Mouse (Mus musculus): ENCODE data around the gene Krit1.
A peak's percentile ranks its signal among the peaks of the same experiment; 100 is the strongest.
"Not testable (repeated sequence)": the region's sequence is repeated elsewhere in the genome, so short reads cannot be mapped to it uniquely, and the experiment has no call there.

Gene Krit1

GRCm38 (mm10) chr5:3803292-3804165, 545 bp downstream of the Krit1 start:
- peak; percentile 8 for DNase-seq (ENCODE audit: low read depth, low spot score)
- H3K36me3 ChIP-seq (ENCODE audit: control insufficient read depth, insufficient read depth, low read length, poor library complexity, severe bottlenecking), result 0 out of 2 replicates have a peak, but pooled peaks cover 3% of the 10 kb centered on the region
- no peaks in the 10 kb centered on the region for H3K27me3 ChIP-seq (ENCODE audit: control insufficient read depth, insufficient read depth, low read length, poor library complexity, severe bottlenecking)

GRCm38 (mm10) chr5:3808472-3808871, 5.5 kb downstream of the Krit1 start:
- no peaks in the 10 kb centered on the region for H3K27me3 ChIP-seq (ENCODE audit: control insufficient read depth, insufficient read depth, low read length, poor library complexity, severe bottlenecking)
- H3K36me3 ChIP-seq (ENCODE audit: control insufficient read depth, insufficient read depth, low read length, poor library complexity, severe bottlenecking), result peaks cover 6% of the 10 kb centered on the region; the same call in 1 of the 2 replicates
- DNase-seq (ENCODE audit: low read depth, low spot score), result peak; percentile 16

- H3K36me3 ChIP-seq (ENCODE audit: control insufficient read depth, insufficient read depth, low read length, poor library complexity, severe bottlenecking), result peaks cover 17% of the 10 kb centered on the region
- no peak for DNase-seq (ENCODE audit: low read depth, low spot score)
Measured at GRCm38 (mm10) chr5:3834107-3834506, 31.1 kb downstream of the Krit1 start.

GRCm38 (mm10) chr5:3845026-3845425, 42.0 kb downstream of the Krit1 start, which contains the start of gene Lrrd1:
Gene Lrrd1, plus strand, starts transcription at chr5:3845173.
- H3K27me3 ChIP-seq (ENCODE audit: control insufficient read depth, insufficient read depth, low read length, poor library complexity, severe bottlenecking), result no peaks in the 10 kb centered on the region
- H3K36me3 ChIP-seq (ENCODE audit: control insufficient read depth, insufficient read depth, low read length, poor library complexity, severe bottlenecking), result peaks cover 8% of the 10 kb centered on the region; the same call in 1 of the 2 replicates
- no peak for DNase-seq (ENCODE audit: low read depth, low spot score)

More at GRCm38 (mm10) chr5:3834107-3834506, 31.1 kb downstream of the Krit1 start:
- H3K27me3 ChIP-seq (ENCODE audit: control insufficient read depth, insufficient read depth, low read length, poor library complexity, severe bottlenecking), result no peaks in the 10 kb centered on the region

- no peaks in the 10 kb centered on the region for H3K36me3 ChIP-seq (ENCODE audit: control insufficient read depth, insufficient read depth, low read length, poor library complexity, severe bottlenecking)
- no peaks in the 10 kb centered on the region for H3K27me3 ChIP-seq (ENCODE audit: control insufficient read depth, insufficient read depth, low read length, poor library complexity, severe bottlenecking)
- DNase-seq (ENCODE audit: low read depth, low spot score), result no peak
Measured at GRCm38 (mm10) chr5:3870161-3870560, 67.2 kb downstream of the Krit1 start.

GRCm38 (mm10) chr5:3872348-3872747, 69.4 kb downstream of the Krit1 start:
- Histone ChIP-seq H3K36me3 (ENCODE audit: control insufficient read depth, insufficient read depth, low read length, poor library complexity, severe bottlenecking) (no peaks in the 10 kb centered on the region), H3K27me3 (ENCODE audit: control insufficient read depth, insufficient read depth, low read length, poor library complexity, severe bottlenecking) (no peaks in the 10 kb centered on the region)
- no peak for DNase-seq (ENCODE audit: low read depth, low spot score)

GRCm38 (mm10) chr5:3873485-3873884, 70.5 kb downstream of the Krit1 start:
- Histone ChIP-seq H3K36me3 (ENCODE audit: control insufficient read depth, insufficient read depth, low read length, poor library complexity, severe bottlenecking) (no peaks in the 10 kb centered on the region), H3K27me3 (ENCODE audit: control insufficient read depth, insufficient read depth, low read length, poor library complexity, severe bottlenecking) (no peaks in the 10 kb centered on the region)
- no peak for DNase-seq (ENCODE audit: low read depth, low spot score)

- DNase-seq (ENCODE audit: low read depth, low spot score); H3K36me3 ChIP-seq (ENCODE audit: control insufficient read depth, insufficient read depth, low read length, poor library complexity, severe bottlenecking); H3K27me3 ChIP-seq (ENCODE audit: control insufficient read depth, insufficient read depth, low read length, poor library complexity, severe bottlenecking): not testable (repeated sequence)
Measured at GRCm38 (mm10) chr5:3886862-3887261, 83.9 kb downstream of the Krit1 start.

- DNase-seq (ENCODE audit: low read depth, low spot score), result peak; percentile 20
- H3K27me3 ChIP-seq (ENCODE audit: control insufficient read depth, insufficient read depth, low read length, poor library complexity, severe bottlenecking), result no peaks in the 10 kb centered on the region
- no peaks in the 10 kb centered on the region for H3K36me3 ChIP-seq (ENCODE audit: control insufficient read depth, insufficient read depth, low read length, poor library complexity, severe bottlenecking)
Measured at GRCm38 (mm10) chr5:3889201-3889600, 86.2 kb downstream of the Krit1 start.

GRCm38 (mm10) chr5:3893459-3894293, 90.7 kb downstream of the Krit1 start, which contains the start of gene Mterf1a:
Gene Mterf1a, minus strand, starts transcription at chr5:3893933.
- not testable (repeated sequence) for H3K27me3 ChIP-seq (ENCODE audit: control insufficient read depth, insufficient read depth, low read length, poor library complexity, severe bottlenecking); H3K36me3 ChIP-seq (ENCODE audit: control insufficient read depth, insufficient read depth, low read length, poor library complexity, severe bottlenecking)
- peak; percentile 48 for DNase-seq (ENCODE audit: low read depth, low spot score)

GRCm38 (mm10) chr5:3894294-3894619, 91.3 kb downstream of the Krit1 start:
- H3K27me3 ChIP-seq (ENCODE audit: control insufficient read depth, insufficient read depth, low read length, poor library complexity, severe bottlenecking); H3K36me3 ChIP-seq (ENCODE audit: control insufficient read depth, insufficient read depth, low read length, poor library complexity, severe bottlenecking); DNase-seq (ENCODE audit: low read depth, low spot score): not testable (repeated sequence)
